Mouse (Mus musculus): ENCODE results near the gene Sept5. TPM values are rescaled to one million over a fixed set of nuclear protein-coding genes. Genes with fewer than 3 reads are reported as not detected.

The Sept5 gene
- polyA plus RNA-seq, 1 experiment, result 62.5 TPM

DNA sequence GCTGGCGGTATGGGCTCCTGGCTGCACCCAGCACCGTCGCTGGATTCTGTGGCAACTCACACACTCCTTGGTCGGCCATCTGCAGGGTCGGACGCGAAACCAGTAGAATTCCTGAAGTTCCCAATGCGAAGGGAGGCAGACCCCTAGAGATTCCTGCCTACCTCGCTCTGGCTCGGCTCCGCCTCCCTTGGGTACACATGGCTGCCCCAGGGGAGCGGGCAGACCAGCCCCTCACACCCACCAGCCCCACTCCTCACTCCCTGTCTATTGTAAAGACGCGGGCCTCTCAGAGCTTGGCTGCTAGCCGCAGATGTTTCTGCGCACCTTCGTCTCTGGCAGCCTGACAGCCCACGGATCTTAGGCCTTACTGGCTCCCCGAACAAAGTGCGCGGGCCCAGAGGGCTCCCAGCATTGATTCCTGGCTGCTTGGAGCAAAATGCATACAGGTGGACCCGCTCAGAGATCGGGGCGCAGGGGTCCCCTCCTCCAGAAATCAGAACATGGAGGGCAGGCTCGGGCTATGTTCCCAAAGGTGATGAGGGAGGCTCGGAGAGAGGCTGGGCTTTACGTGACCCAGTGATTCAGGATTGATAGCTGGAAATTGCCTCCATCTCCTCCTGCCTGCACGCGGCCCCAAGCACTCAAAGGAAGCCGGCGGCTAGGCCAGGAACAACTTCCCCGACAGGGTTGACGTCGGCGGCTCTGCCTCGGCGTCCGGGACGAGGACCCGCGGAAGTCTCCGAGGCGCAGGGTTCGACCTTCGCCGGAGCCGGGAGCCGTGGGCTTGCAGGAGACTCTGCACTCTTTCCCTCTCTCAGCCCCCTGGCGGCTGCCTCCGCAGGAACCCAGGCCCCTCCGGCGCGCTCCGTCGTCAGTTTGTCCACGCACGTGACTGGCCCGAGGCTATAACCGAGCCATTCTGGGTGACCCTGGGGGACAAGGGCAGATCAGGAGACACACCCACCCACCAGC lies 38.4 kb downstream of the Sept5 start:
- Histone ChIP-seq H3K27ac (ENCODE audit: control insufficient read depth, insufficient read depth, low read depth, low read length) (peak overlapping the region; percentile 25; the same call in 1 of the 2 replicates), H3K4me3 (ENCODE audit: control insufficient read depth, low read depth, low read length) (peak overlapping the region; percentile 75), H3K27me3 (ENCODE audit: control insufficient read depth, insufficient read depth, low read length) (no peaks in the 10 kb centered on the region; the same call in 1 of the 2 replicates), H3K4me1 (ENCODE audit: control insufficient read depth, insufficient read depth, low read length) (peaks cover 42% of the 10 kb centered on the region), H3K36me3 (ENCODE audit: control insufficient read depth, insufficient read depth, low read length) (no peaks in the 10 kb centered on the region)
- TF ChIP-seq CTCF (IDR thresholded peaks at IDR 0.05; ENCODE audit: control insufficient read depth, insufficient read depth, insufficient replicate concordance, low read depth, low read length) (no peak), POLR2A (IDR thresholded peaks at IDR 0.05; ENCODE audit: control insufficient read depth, low read depth, low read length) (peak; percentile 44; the same call in 1 of the 2 replicates)

DNA sequence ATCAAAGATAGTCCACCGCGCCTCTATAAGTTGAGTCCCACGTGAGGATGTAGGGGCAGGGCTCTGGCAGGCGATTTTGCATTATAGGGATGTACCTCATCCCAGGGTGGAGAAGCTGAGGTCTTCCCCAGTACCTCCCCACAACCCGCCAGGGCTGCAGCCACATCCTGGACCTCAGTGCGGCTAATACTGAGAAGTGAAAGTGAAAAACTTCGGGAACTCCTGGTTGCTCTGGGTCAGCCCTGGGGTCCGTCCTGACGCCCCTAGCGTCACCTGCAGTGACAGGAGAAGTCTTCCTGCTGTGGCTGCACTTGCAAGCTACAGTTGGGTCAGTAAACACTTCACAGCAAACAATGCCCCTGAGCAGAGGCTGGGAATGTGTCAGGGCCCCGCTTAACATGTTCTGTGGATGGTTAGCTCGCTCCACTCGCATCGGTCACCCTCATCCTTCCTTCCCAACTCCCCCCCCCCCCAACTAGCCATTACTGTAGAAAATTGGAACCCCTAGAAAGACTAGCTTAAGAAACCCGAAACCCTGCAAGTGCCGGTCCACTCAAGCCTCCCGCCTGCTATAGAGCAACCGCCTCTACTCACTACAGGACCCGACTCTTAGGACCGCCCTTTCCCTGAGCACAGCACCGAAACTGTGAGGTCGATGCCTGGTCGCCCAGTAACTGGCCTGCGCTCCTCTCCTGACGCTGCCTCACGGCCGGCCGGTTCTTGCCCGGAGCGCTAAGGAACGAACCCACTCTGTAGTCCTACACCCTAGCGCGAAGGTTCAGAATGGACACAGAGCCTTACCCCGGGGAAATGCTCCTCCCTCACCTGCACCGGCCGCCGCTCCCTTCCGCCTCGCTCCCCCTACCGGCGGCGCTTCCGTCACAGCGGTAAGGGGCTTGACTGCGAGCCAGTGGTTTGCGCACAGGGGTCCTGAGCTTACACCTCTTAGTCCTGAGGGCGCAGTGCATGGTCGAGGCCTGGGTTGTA lies 39.7 kb downstream of the Sept5 start, which contains the start of gene Tbx1:
Gene Tbx1, minus strand, starts transcription at position 868 of the 987 bp plus-strand sequence.
- peaks cover 55% of the 10 kb centered on the region for H3K4me1 ChIP-seq (ENCODE audit: control insufficient read depth, insufficient read depth, low read length)
- TF ChIP-seq POLR2A (IDR thresholded peaks at IDR 0.05; ENCODE audit: control insufficient read depth, low read depth, low read length) (no peak), CTCF (IDR thresholded peaks at IDR 0.05; ENCODE audit: control insufficient read depth, insufficient read depth, insufficient replicate concordance, low read depth, low read length) (0 out of 2 replicates have a peak, but pooled peaks have one; percentile 1)
- H3K4me3 ChIP-seq (ENCODE audit: control insufficient read depth, low read depth, low read length), result peak within 1 kb of the TSS; percentile 75
- H3K27ac ChIP-seq (ENCODE audit: control insufficient read depth, insufficient read depth, low read depth, low read length), result no peak within 1 kb of the TSS
- no peaks in the 10 kb centered on the region for H3K36me3 ChIP-seq (ENCODE audit: control insufficient read depth, insufficient read depth, low read length)
- no peaks in the 10 kb centered on the region; the same call in 1 of the 2 replicates for H3K27me3 ChIP-seq (ENCODE audit: control insufficient read depth, insufficient read depth, low read length)

DNA sequence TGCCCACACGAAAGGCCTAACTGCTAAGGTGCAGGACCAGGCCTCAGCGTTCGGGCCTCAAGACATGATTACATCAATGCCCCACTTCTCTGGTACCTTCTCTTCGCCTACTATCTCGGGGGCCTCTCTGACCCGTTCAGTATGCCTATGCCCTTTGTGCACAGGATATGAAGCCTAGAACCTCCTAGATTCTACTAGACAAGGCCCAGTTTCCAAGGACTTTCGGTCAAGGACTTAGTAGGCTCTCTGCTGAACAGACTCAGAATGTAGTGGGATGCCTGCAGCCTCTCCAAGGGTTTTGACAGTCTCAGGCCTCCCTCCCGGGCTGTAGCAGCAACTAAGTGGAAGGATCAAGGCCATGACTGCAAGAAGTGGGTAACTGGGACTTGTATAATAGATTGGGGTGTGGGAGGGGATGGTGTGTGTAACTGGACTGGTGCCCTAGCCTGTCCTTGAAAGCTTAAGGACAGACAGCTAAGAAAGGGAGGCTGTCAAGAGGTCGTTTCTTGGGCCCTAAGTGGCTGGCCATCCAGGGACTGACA lies 40.6 kb downstream of the Sept5 start:
- Histone ChIP-seq H3K27ac (ENCODE audit: control insufficient read depth, insufficient read depth, low read depth, low read length) (no peak overlapping the region), H3K4me3 (ENCODE audit: control insufficient read depth, low read depth, low read length) (no peak overlapping the region), H3K27me3 (ENCODE audit: control insufficient read depth, insufficient read depth, low read length) (no peaks in the 10 kb centered on the region; the same call in 1 of the 2 replicates), H3K36me3 (ENCODE audit: control insufficient read depth, insufficient read depth, low read length) (no peaks in the 10 kb centered on the region), H3K4me1 (ENCODE audit: control insufficient read depth, insufficient read depth, low read length) (peaks cover 62% of the 10 kb centered on the region)
- TF ChIP-seq CTCF (IDR thresholded peaks at IDR 0.05; ENCODE audit: control insufficient read depth, insufficient read depth, insufficient replicate concordance, low read depth, low read length) (no peak), POLR2A (IDR thresholded peaks at IDR 0.05; ENCODE audit: control insufficient read depth, low read depth, low read length) (no peak)

DNA sequence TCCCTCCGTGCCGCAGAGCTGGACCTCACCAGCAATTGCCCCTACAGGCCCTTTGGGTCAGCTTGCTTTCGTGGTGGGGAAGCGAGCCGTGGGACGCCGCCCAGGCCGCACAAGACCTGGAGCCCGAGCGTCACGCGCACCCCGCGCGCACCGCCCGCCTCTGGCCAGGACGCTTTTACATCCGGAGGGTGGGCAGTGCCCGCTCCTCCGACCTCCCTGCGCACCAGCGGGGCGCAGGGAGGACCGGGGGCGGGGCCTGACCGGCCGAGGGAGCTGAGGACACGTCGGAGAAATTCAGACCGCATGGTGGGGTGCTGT lies 41.1 kb downstream of the Sept5 start:
- H3K36me3 ChIP-seq (ENCODE audit: control insufficient read depth, insufficient read depth, low read length), result no peaks in the 10 kb centered on the region
- H3K27me3 ChIP-seq (ENCODE audit: control insufficient read depth, insufficient read depth, low read length), result no peaks in the 10 kb centered on the region; the same call in 1 of the 2 replicates
- H3K4me3 ChIP-seq (ENCODE audit: control insufficient read depth, low read depth, low read length), result peak overlapping the region; percentile 33
- no peak overlapping the region for H3K27ac ChIP-seq (ENCODE audit: control insufficient read depth, insufficient read depth, low read depth, low read length)
- TF ChIP-seq POLR2A (IDR thresholded peaks at IDR 0.05; ENCODE audit: control insufficient read depth, low read depth, low read length) (no peak), CTCF (IDR thresholded peaks at IDR 0.05; ENCODE audit: control insufficient read depth, insufficient read depth, insufficient replicate concordance, low read depth, low read length) (no peak)
- peaks cover 65% of the 10 kb centered on the region for H3K4me1 ChIP-seq (ENCODE audit: control insufficient read depth, insufficient read depth, low read length)

DNA sequence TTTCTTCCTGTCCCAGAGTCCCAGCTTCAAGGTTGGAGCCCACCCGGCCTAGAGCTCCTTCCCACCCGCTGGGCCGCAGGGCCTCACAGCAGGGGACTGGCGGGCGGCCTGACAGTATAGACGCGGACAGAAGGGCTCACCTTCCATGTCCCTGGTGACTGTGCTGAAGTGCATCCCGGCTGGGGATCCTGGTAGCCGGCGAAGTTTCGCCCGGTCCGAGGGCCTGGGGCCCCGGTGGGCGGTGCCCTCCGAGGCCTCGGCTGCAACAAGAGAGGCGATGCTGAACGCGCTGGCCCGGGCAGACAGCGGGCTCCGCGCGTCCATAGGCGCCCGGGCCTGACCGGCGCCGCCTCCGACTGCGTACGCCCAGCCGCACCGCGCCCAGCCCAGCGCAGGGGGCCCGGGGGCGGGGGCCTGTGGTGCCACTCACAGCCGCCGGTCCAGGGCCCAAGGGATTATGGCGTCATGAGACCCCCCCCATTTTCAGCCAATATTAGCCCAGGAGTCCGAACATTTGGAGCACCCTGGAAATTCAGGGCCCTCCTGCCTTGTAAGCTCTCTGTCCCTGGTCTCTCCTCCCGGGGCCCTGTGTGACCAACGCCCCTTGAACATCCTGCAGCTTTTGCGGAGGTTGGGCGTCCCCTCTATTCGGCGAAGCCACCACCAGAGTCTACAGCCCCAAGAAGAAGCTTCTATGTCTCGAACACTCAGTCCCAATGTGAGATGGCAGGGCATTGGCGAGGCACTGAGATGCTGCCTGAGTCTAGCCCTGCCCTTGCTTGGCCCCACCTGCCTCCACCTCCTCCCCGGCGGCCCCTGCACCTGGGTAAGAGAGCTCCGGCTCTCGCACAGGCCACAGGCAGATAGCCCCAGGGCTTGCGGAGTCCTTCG lies 41.7 kb downstream of the Sept5 start:
- H3K27ac ChIP-seq (ENCODE audit: control insufficient read depth, insufficient read depth, low read depth, low read length), result no peak overlapping the region
- no peaks in the 10 kb centered on the region for H3K36me3 ChIP-seq (ENCODE audit: control insufficient read depth, insufficient read depth, low read length)
- TF ChIP-seq CTCF (IDR thresholded peaks at IDR 0.05; ENCODE audit: control insufficient read depth, insufficient read depth, insufficient replicate concordance, low read depth, low read length) (no peak), POLR2A (IDR thresholded peaks at IDR 0.05; ENCODE audit: control insufficient read depth, low read depth, low read length) (no peak)
- peak overlapping the region; percentile 33 for H3K4me3 ChIP-seq (ENCODE audit: control insufficient read depth, low read depth, low read length)
- peaks cover 64% of the 10 kb centered on the region for H3K4me1 ChIP-seq (ENCODE audit: control insufficient read depth, insufficient read depth, low read length)
- no peaks in the 10 kb centered on the region; the same call in 1 of the 2 replicates for H3K27me3 ChIP-seq (ENCODE audit: control insufficient read depth, insufficient read depth, low read length)
